ENCODE assay signal across 30 mouse cellular contexts in genomic region chr3:9151590-9151989, GRCm38 (mm10).
A peak's percentile ranks its signal among the peaks of the same experiment; 100 is the strongest.
DNase-seq lines count a peak whose midpoint lies in the region; ATAC-seq lines count a peak whose summit lies in the region.
"Had no signal": no experiment of that assay in that cellular context is flagged by ENCODE, and none has a peak within 500 bp of the region (broad histone marks: within the 10 kb centered on the region; RNA-seq: fewer than 3 reads in every experiment).

No protein-coding gene starts in this region.

- no peaks in the 10 kb centered on the region for H3K4me1 ChIP-seq in forebrain, embryonic 12.5 days
- H3K4me1 ChIP-seq: limb, embryonic 13.5 days; lung, embryonic 15.5 days; neural tube, embryonic 15.5 days; stomach, embryonic 15.5 days had no signal

- H3K4me2 ChIP-seq in forebrain, embryonic 12.5 days, result no peak overlapping the region
- H3K4me2 ChIP-seq: embryonic facial prominence, embryonic 13.5 days; heart, embryonic 13.5 days; limb, embryonic 13.5 days; liver, embryonic 11.5 days; lung, embryonic 15.5 days; neural tube, embryonic 15.5 days; stomach, embryonic 15.5 days had no signal

- no peaks in the 10 kb centered on the region for H3K27me3 ChIP-seq in splenic B cell, adult 2 months (ENCODE audit: control insufficient read depth, insufficient read depth, low read length, poor library complexity, severe bottlenecking)
- no peaks in the 10 kb centered on the region for H3K27me3 ChIP-seq in forebrain, embryonic 12.5 days
- H3K27me3 ChIP-seq: embryonic facial prominence, embryonic 13.5 days; heart, embryonic 13.5 days; limb, embryonic 13.5 days; lung, embryonic 15.5 days; neural tube, embryonic 15.5 days; stomach, embryonic 15.5 days had no signal

- H3K36me3 ChIP-seq in splenic B cell, adult 2 months (ENCODE audit: control insufficient read depth, insufficient read depth, low read length, poor library complexity, severe bottlenecking), result no peaks in the 10 kb centered on the region
- H3K36me3 ChIP-seq in forebrain, embryonic 12.5 days (replicated peaks), result no peaks in the 10 kb centered on the region
- H3K36me3 ChIP-seq: embryonic facial prominence, embryonic 13.5 days; G1E; heart, embryonic 13.5 days; limb, embryonic 13.5 days; lung, embryonic 15.5 days; neural tube, embryonic 15.5 days; stomach, embryonic 15.5 days had no signal

- H3K9me3 ChIP-seq in forebrain, embryonic 12.5 days, result no peaks in the 10 kb centered on the region
- H3K9me3 ChIP-seq: embryonic facial prominence, embryonic 13.5 days; G1E; heart, embryonic 13.5 days; limb, embryonic 13.5 days; lung, embryonic 15.5 days; neural tube, embryonic 15.5 days; stomach, embryonic 15.5 days had no signal

- peak; percentile 77 for ATAC-seq in common myeloid progenitor, adult 5-6 weeks (replicated peaks; ENCODE audit: low read depth, poor library complexity, severe bottlenecking)
- peak; percentile 49 for ATAC-seq in megakaryocyte, adult 5-6 weeks (ENCODE audit: poor library complexity, severe bottlenecking)
- ATAC-seq in forebrain, embryonic 12.5 days (ENCODE audit: low FRiP score), result no peak
- ATAC-seq: forebrain, postnatal 0 days; hindbrain, postnatal 0 days; intestine, postnatal 0 days had no signal

- H3K27ac ChIP-seq in forebrain, embryonic 12.5 days, result no peak overlapping the region
- H3K27ac ChIP-seq: embryonic facial prominence, embryonic 13.5 days; heart, embryonic 13.5 days; hindbrain, postnatal 0 days; limb, embryonic 13.5 days; lung, embryonic 15.5 days; neural tube, embryonic 15.5 days; stomach, embryonic 15.5 days had no signal

- 65% methylated on average over 2 of the region's 2 CpGs for WGBS in forebrain, embryonic 12.5 days

- no peak overlapping the region for H3K9ac ChIP-seq in forebrain, embryonic 12.5 days
- H3K9ac ChIP-seq: embryonic facial prominence, embryonic 13.5 days; forebrain, postnatal 0 days; heart, embryonic 13.5 days; limb, embryonic 13.5 days; lung, embryonic 15.5 days; neural tube, embryonic 15.5 days; stomach, embryonic 15.5 days had no signal

- no peak overlapping the region for H3K4me3 ChIP-seq in forebrain, embryonic 12.5 days (replicated peaks)
- H3K4me3 ChIP-seq: embryonic facial prominence, embryonic 13.5 days; heart, embryonic 13.5 days; limb, embryonic 13.5 days; lung, embryonic 15.5 days; neural tube, embryonic 15.5 days; stomach, embryonic 15.5 days had no signal

- DNase-seq in spleen, postnatal 36 days (ENCODE audit: low spot score in 2 of 2), result peak; percentile 12 to 19
- no peak for DNase-seq in spleen, adult 18-20 months
- DNase-seq in splenic B cell, adult 2 months (ENCODE audit: low read depth, low spot score), result peak; percentile 54
- no peak for DNase-seq in heart, adult 11 months
- no peak for DNase-seq in kidney, adult 18-20 months
- DNase-seq: adrenal gland, postnatal 14 days; cerebellum, adult 11 months; cerebellum, adult 9-10 months; cerebellum, postnatal 36 days; embryo, embryonic 11 days; forebrain, postnatal 0 days; gastrocnemius, postnatal 36 days; heart, postnatal 10 days; kidney, postnatal 14 days; midbrain, embryonic 14.5 days; right cerebral cortex, postnatal 4 days; thymus, postnatal 14 days had no signal

Comparison
In these comparisons a context has a peak if more than half of its experiments do, and no peak if none do; other contexts are left out.
1. DNase-seq: peak in spleen, postnatal 36 days (2 of 2) and splenic B cell, adult 2 months (single experiment); none in spleen, adult 18-20 months (0 of 2), heart, adult 11 months (single experiment) and kidney, adult 18-20 months (single experiment).